Mouse (Mus musculus) layer of hippocampus, postnatal 14 days (tissue): ENCODE results near the gene Itgax. TPM values are rescaled to one million over a fixed set of nuclear protein-coding genes. Genes with fewer than 3 reads are reported as not detected.
"Not testable (repeated sequence)": the region's sequence is repeated elsewhere in the genome, so short reads cannot be mapped to it uniquely, and the experiment has no call there.

Source experiments
- DNase-seq, 2 experiments: peaks; one replicate each; pipeline ENCODE4 v3.0.0; 2021 to 2022; ENCODE audit warnings: low spot score in 2 of 2, mixed read lengths in 1 of 2
- total RNA-seq, 2 experiments: library from RNA; stranded (reverse); gene quantifications; 2 replicates each; pipeline ENCODE4 v1.2.3; 2021

The Itgax gene
- total RNA-seq, 2 experiments from 2014 or later, result 0.26 to 0.39 TPM

GRCm38 (mm10) chr7:128158688-128159354, 29.5 kb downstream of the Itgax start:
- not testable (repeated sequence) for DNase-seq

GRCm38 (mm10) chr7:128164001-128164400, 34.7 kb downstream of the Itgax start:
- no peak for DNase-seq

- no peak for DNase-seq
These were observed 37.0 kb downstream of the Itgax start for GRCm38 (mm10) chr7:128166391-128166790.

GRCm38 (mm10) chr7:128169996-128170395, 40.6 kb downstream of the Itgax start:
- no peak for DNase-seq

GRCm38 (mm10) chr7:128178385-128178784, 49.0 kb downstream of the Itgax start:
- DNase-seq, result peak in 1 of 2 experiments; percentile 10

GRCm38 (mm10) chr7:128180126-128180525, 50.8 kb downstream of the Itgax start:
- no peak for DNase-seq

- no peak for DNase-seq
These were observed 51.2 kb downstream of the Itgax start for GRCm38 (mm10) chr7:128180546-128180945.

- DNase-seq, result no peak
These were observed 52.3 kb downstream of the Itgax start for GRCm38 (mm10) chr7:128181691-128182090.

Other genes starting within 250 kb of the Itgax start
- gene Prss53, start 238.6 kb upstream of the Itgax start, total RNA-seq, result 1 to 10 TPM in 1 of 2 experiments, under 1 TPM in 1; 0.98 to 1.4 TPM
- gene Gm21974, start 234.1 kb upstream of the Itgax start, total RNA-seq, result not detected
- 10 to 100 TPM; 20.2 to 24.7 TPM for gene Vkorc1, start 233.9 kb upstream of the Itgax start, total RNA-seq
- 10 to 100 TPM; 38.5 to 48.9 TPM for gene Bckdk, start 225.5 kb upstream of the Itgax start, total RNA-seq
- 10 to 100 TPM; 24.0 to 30.0 TPM for gene Kat8, start 217.0 kb upstream of the Itgax start, total RNA-seq
- under 1 TPM in 1 of 2 experiments, not detected in 1; 0.60 TPM for gene Prss8, start 199.4 kb upstream of the Itgax start, total RNA-seq
- gene Prss36, start 182.8 kb upstream of the Itgax start, total RNA-seq, result 10 to 100 TPM; 12.2 to 12.4 TPM
- gene Fus, start 162.1 kb upstream of the Itgax start, total RNA-seq, result 100 to 1,000 TPM; 328 to 375 TPM
- 1 to 10 TPM; 1.5 to 4.3 TPM for gene Pycard, start 135.7 kb upstream of the Itgax start, total RNA-seq
- under 1 TPM; 0.25 to 0.36 TPM for gene Trim72, start 125.6 kb upstream of the Itgax start, total RNA-seq
- 10 to 100 TPM; 11.1 to 13.1 TPM for gene Itgam, start 66.9 kb upstream of the Itgax start, total RNA-seq
- gene Gm49368, start 66.9 kb upstream of the Itgax start, total RNA-seq, result under 1 TPM in 1 of 2 experiments, not detected in 1; 0.12 TPM
- gene Itgad, start 24.8 kb downstream of the Itgax start, total RNA-seq, result 1 to 10 TPM; 1.1 to 1.4 TPM
- 1 to 10 TPM; 3.5 to 8.1 TPM for gene Cox6a2, start 76.8 kb downstream of the Itgax start, total RNA-seq
- gene Armc5, start 107.8 kb downstream of the Itgax start, total RNA-seq, result 10 to 100 TPM; 10.5 to 13.7 TPM
- gene 9130023H24Rik, start 108.5 kb downstream of the Itgax start, total RNA-seq, result 1 to 10 TPM; 3.6 to 4.1 TPM
- 10 to 100 TPM; 22.6 to 24.1 TPM for gene Tgfb1i1, start 117.3 kb downstream of the Itgax start, total RNA-seq
- gene Slc5a2, start 136.1 kb downstream of the Itgax start, total RNA-seq, result not detected
- 10 to 100 TPM; 23.6 to 24.6 TPM for gene BC017158, start 168.6 kb downstream of the Itgax start, total RNA-seq